Mouse (Mus musculus): ENCODE data around the gene Ficd.

- TF ChIP-seq MAFK (IDR thresholded peaks at IDR 0.05; ENCODE audit: insufficient read depth, low read depth, low read length) (no peak), HCFC1 (IDR thresholded peaks at IDR 0.05; ENCODE audit: borderline replicate concordance, insufficient read depth, low read length) (no peak), ZC3H11A (IDR thresholded peaks at IDR 0.05; ENCODE audit: borderline replicate concordance, low read depth, low read length) (no peak), ZNF384 (IDR thresholded peaks at IDR 0.05; ENCODE audit: low read depth, low read length) (no peak)
Measured at GRCm38 (mm10) chr5:113728691-113729090, 6.9 kb upstream of the Ficd start.

Data from ES-E14 (cell line).